Mouse (Mus musculus) embryonic facial prominence, embryonic 14.5 days (tissue): ENCODE data around the gene Thsd4. TPM values are rescaled to one million over a fixed set of nuclear protein-coding genes. Genes with fewer than 3 reads are reported as not detected.
A peak's percentile ranks its signal among the peaks of the same experiment; 100 is the strongest.

ENCODE experiments used
- ATAC-seq: fragments of 200-750 bp; cut with Nextera tagmentation; 2 replicates; pipeline ENCODE4 v1.8.0; 2017; ENCODE audit warnings: low read depth, moderate number of reproducible peaks, moderate TSS enrichment
- DNase-seq: peaks from one replicate; pipeline ENCODE4 v3.0.0-alpha.2; 2015; ENCODE audit warnings: low spot score
- H3K27ac ChIP-seq: fragments of 300-500 bp; sonication (generic); replicated peaks from 2 replicates; pipeline ENCODE4 v1.5.1; 2014; ENCODE audit warnings: low read depth, mild to moderate bottlenecking, low read length, moderate library complexity
- H3K27me3 ChIP-seq: fragments of 300-500 bp; sonication (generic); replicated peaks from 2 replicates; pipeline ENCODE4 v1.6.1; 2014; ENCODE audit warnings: low read length; ENCODE audit not compliant: control insufficient read depth, insufficient read depth
- H3K36me3 ChIP-seq: fragments of 300-500 bp; sonication (generic); 2 replicates; pipeline ENCODE4 v1.6.1; 2014; ENCODE audit warnings: low read length, mixed read lengths; ENCODE audit not compliant: control insufficient read depth, insufficient read depth
- H3K4me1 ChIP-seq: fragments of 300-500 bp; sonication (generic); 2 replicates; pipeline ENCODE4 v1.6.1; 2014; ENCODE audit warnings: antibody characterized with exemption, low read length; ENCODE audit not compliant: control insufficient read depth, insufficient read depth
- H3K4me2 ChIP-seq: fragments of 300-500 bp; sonication (generic); 2 replicates; pipeline ENCODE4 v1.6.1; 2014; ENCODE audit warnings: low read depth, mild to moderate bottlenecking, low read length, moderate library complexity, mixed read lengths
- H3K4me3 ChIP-seq: fragments of 300-500 bp; sonication (generic); 2 replicates; pipeline ENCODE4 v1.5.1; 2014; ENCODE audit warnings: low read depth, mild to moderate bottlenecking, low read length
- H3K9ac ChIP-seq: fragments of 300-500 bp; sonication (generic); 2 replicates; pipeline ENCODE4 v1.6.1; 2014; ENCODE audit warnings: low read depth, mild to moderate bottlenecking, low read length, moderate library complexity, mixed read lengths
- H3K9me3 ChIP-seq: fragments of 300-500 bp; sonication (generic); 2 replicates; pipeline ENCODE4 v1.6.1; 2016; ENCODE audit warnings: low read length; ENCODE audit not compliant: control insufficient read depth
- WGBS: fragments of 180-500 bp; shearing (Covaris S2); extraction: QIAGEN DNeasy Blood & Tissue Kit; methylation state at CpG from one replicate; pipeline ENCODE4 v1.1.7; 2014; 5-methylcytosine and 5-hydroxymethylcytosine counted together
- polyA plus RNA-seq: library from polyadenylated mRNA; unstranded; fragments of >200 nt; fragmentation: Nextera tagmentation; extraction: Ambion mirVana; gene quantifications from 2 replicates; pipeline ENCODE4 v1.2.1, GENCODE M21; 2014

The Thsd4 gene
- polyA plus RNA-seq, 1 experiment from 2014 or later: 26.1 TPM

DNA sequence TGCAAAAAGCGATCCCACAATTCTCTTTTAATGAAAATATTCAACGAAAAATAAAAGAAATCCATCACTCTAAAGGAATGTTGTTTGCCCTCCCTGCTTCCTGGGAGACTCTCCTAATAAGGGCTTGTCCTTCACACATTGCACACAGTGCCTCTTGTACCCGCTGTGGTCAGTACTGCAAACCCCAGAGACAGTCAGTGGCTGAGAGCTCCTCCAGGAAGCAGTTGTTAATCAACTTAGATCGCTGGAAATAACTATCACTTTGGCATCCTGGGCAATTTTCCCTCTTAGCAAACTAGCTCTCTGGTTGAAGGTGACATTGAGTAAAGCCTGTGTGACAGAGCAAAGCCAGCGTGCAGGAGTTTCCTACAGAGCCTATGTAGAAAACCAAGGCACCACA is 5.2 kb upstream of the Thsd4 start:
- Histone ChIP-seq H3K9me3 (no peaks in the 10 kb centered on the region), H3K36me3 (no peaks in the 10 kb centered on the region), H3K27me3 (0 out of 2 replicates have a peak, but pooled peaks cover 6% of the 10 kb centered on the region), H3K4me1 (0 out of 2 replicates have a peak, but pooled peaks cover 3% of the 10 kb centered on the region), H3K27ac (no peak overlapping the region), H3K9ac (no peak overlapping the region), H3K4me2 (no peak overlapping the region), H3K4me3 (no peak overlapping the region)
- ATAC-seq (no peak), DNase-seq (no peak)
- WGBS: 58% methylated on average over 5 of the region's 5 CpGs

GRCm38 (mm10) chr9:60526195-60526594 is 4.3 kb upstream of the Thsd4 start:
- 56% methylated on average over 5 of the region's 5 CpGs for WGBS

DNA sequence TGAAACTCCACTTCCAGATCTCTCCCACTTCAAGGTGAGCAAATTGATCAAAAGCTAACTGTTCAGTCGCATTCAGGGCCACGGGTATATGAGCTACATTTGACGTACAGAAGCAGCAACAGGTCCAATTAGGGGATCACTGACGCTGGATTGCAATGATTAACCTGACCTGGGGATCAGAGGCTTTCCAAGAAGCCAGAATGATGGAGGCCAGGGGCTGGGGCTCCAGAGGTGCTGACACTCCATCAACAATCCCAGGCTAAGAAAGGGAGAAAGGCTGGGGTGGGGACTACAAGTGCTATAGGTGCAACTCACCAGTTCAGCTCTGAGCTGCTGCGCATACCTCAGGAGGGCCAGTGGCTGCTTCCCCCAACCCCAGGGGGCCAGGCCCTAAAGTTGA is 703 bp downstream of the Thsd4 start:
- peak overlapping the region; percentile 89 for H3K4me2 ChIP-seq
- H3K27me3 ChIP-seq: 0 out of 2 replicates have a peak, but pooled peaks cover 15% of the 10 kb centered on the region
- H3K4me3 ChIP-seq: peak overlapping the region; percentile 60
- no peaks in the 10 kb centered on the region for H3K36me3 ChIP-seq
- 27% methylated on average over 5 of the region's 5 CpGs for WGBS
- ATAC-seq (no peak), DNase-seq (no peak)
- no peak overlapping the region for H3K27ac ChIP-seq
- H3K4me1 ChIP-seq: peaks cover 27% of the 10 kb centered on the region
- H3K9me3 ChIP-seq: no peaks in the 10 kb centered on the region
- H3K9ac ChIP-seq: peak overlapping the region; percentile 80

More at GRCm38 (mm10) chr9:60526195-60526594, 4.3 kb upstream of the Thsd4 start:
- Histone ChIP-seq H3K9ac (no peak overlapping the region), H3K4me2 (no peak overlapping the region), H3K9me3 (no peaks in the 10 kb centered on the region), H3K4me1 (peaks cover 6% of the 10 kb centered on the region; the same call in 1 of the 2 replicates), H3K36me3 (no peaks in the 10 kb centered on the region), H3K27ac (no peak overlapping the region), H3K4me3 (no peak overlapping the region), H3K27me3 (0 out of 2 replicates have a peak, but pooled peaks cover 13% of the 10 kb centered on the region)
- DNase-seq (no peak), ATAC-seq (no peak)

- no peak for ATAC-seq
- H3K9me3 ChIP-seq: no peaks in the 10 kb centered on the region
- H3K9ac ChIP-seq: no peak overlapping the region
- H3K4me1 ChIP-seq: peaks cover 27% of the 10 kb centered on the region
- H3K4me2 ChIP-seq: no peak overlapping the region
- no peaks in the 10 kb centered on the region for H3K36me3 ChIP-seq
- no peak overlapping the region for H3K4me3 ChIP-seq
- H3K27ac ChIP-seq: no peak overlapping the region
- DNase-seq: no peak
- WGBS: 19% methylated on average over 3 of the region's 3 CpGs
- 0 out of 2 replicates have a peak, but pooled peaks cover 15% of the 10 kb centered on the region for H3K27me3 ChIP-seq
These were observed 2.2 kb downstream of the Thsd4 start for GRCm38 (mm10) chr9:60519601-60520000.

- WGBS: 19% methylated on average over 3 of the region's 3 CpGs
- no peak for DNase-seq
- Histone ChIP-seq H3K4me1 (peaks cover 27% of the 10 kb centered on the region), H3K9ac (no peak overlapping the region), H3K27ac (no peak overlapping the region), H3K4me2 (no peak overlapping the region), H3K27me3 (0 out of 2 replicates have a peak, but pooled peaks cover 15% of the 10 kb centered on the region), H3K36me3 (no peaks in the 10 kb centered on the region), H3K4me3 (no peak overlapping the region), H3K9me3 (no peaks in the 10 kb centered on the region)
- no peak for ATAC-seq
These were observed 3.6 kb downstream of the Thsd4 start for GRCm38 (mm10) chr9:60518216-60518615.

DNA sequence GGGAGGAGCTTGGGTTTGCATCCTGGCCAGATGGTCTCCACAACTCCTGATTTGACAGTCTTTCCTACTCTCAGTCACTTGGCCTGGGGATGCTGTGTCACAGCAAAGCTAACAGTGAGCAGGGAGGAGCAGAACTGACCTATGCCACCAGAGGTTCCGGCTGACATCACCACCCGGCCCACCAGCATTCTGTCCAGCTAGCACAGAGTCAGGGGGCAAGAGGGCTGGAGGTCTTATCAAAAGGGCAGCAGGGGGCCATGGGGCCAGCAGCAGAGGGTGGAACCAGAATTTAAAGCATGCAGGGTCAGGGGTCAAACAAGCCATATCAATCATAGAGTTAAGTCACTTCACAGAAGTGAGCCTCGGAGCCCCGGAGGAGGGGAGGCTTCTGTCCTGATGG is 4.7 kb downstream of the Thsd4 start:
- ATAC-seq (no peak), DNase-seq (no peak)
- H3K4me3 ChIP-seq: no peak overlapping the region
- H3K4me2 ChIP-seq: no peak overlapping the region
- no peak overlapping the region for H3K9ac ChIP-seq
- H3K9me3 ChIP-seq: no peaks in the 10 kb centered on the region
- 23% methylated on average over 4 of the region's 4 CpGs for WGBS
- peaks cover 27% of the 10 kb centered on the region for H3K4me1 ChIP-seq
- H3K27me3 ChIP-seq: 0 out of 2 replicates have a peak, but pooled peaks cover 10% of the 10 kb centered on the region
- H3K27ac ChIP-seq: no peak overlapping the region
- H3K36me3 ChIP-seq: no peaks in the 10 kb centered on the region

DNA sequence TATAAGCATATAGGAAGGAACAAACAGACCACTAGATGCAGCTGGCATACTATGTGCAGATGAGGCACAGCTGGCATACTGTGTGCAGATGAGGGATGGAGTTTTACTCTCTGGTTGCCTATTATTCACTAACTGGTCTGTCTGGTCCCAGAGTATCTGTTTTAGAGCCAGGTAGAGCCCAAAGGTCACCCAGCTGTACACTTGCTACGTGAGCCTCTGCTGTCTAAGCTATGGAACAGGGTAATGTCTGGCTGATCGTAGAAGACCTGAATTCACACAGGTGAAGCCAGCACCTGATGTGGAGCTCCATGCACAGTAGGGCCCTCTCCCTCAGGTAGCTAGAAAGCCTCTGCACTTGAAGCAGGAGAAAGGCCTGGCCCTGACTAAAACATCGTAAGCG is 5.5 kb downstream of the Thsd4 start:
- 89% methylated on average over 4 of the region's 4 CpGs for WGBS
- H3K4me2 ChIP-seq: no peak overlapping the region

GRCm38 (mm10) chr9:60513329-60513788 is 8.5 kb downstream of the Thsd4 start:
- WGBS: 49% methylated on average over 11 of the region's 11 CpGs
- DNase-seq: no peak
- H3K27me3 ChIP-seq: no peaks in the 10 kb centered on the region
- no peaks in the 10 kb centered on the region for H3K36me3 ChIP-seq
- H3K4me2 ChIP-seq: no peak overlapping the region
- H3K27ac ChIP-seq: no peak overlapping the region
- H3K4me1 ChIP-seq: peaks cover 14% of the 10 kb centered on the region
- no peak for ATAC-seq
- H3K9me3 ChIP-seq: no peaks in the 10 kb centered on the region
- no peak overlapping the region for H3K9ac ChIP-seq
- H3K4me3 ChIP-seq: no peak overlapping the region

More for the DNA sequence above, 5.5 kb downstream of the Thsd4 start:
- ATAC-seq: no peak
- Histone ChIP-seq H3K27ac (no peak overlapping the region), H3K27me3 (0 out of 2 replicates have a peak, but pooled peaks cover 5% of the 10 kb centered on the region), H3K4me3 (no peak overlapping the region), H3K4me1 (peaks cover 26% of the 10 kb centered on the region), H3K9me3 (no peaks in the 10 kb centered on the region), H3K36me3 (no peaks in the 10 kb centered on the region), H3K9ac (no peak overlapping the region)
- no peak for DNase-seq

DNA sequence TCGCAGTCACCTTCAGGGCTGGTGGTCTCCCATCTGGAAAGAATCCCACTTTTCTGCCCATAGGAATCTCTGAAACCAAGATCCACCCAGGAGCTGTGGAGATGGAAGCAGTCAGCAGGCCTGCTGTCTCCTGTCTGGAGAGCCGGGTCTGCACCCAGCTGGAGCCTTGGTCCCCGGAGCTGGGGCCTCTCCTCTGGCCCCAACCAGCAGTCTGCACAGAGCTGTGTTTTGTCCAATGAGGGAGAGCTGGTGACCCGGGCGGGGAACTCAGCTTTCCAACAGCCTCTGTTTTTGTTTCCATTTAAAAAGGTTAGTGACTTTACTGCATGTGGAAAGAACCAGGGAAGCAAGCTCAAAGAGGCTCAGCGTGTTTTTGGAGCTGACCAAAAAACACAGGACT is 11.0 kb downstream of the Thsd4 start:
- ATAC-seq (peak; percentile 47; the same call in 1 of the 2 replicates), DNase-seq (peak; percentile 42)
- WGBS: 27% methylated on average over 6 of the region's 6 CpGs
- H3K9ac ChIP-seq: no peak overlapping the region
- H3K9me3 ChIP-seq: no peaks in the 10 kb centered on the region
- no peaks in the 10 kb centered on the region for H3K27me3 ChIP-seq
- H3K4me2 ChIP-seq: no peak overlapping the region
- H3K36me3 ChIP-seq: no peaks in the 10 kb centered on the region
- no peak overlapping the region for H3K27ac ChIP-seq
- H3K4me1 ChIP-seq: peaks cover 7% of the 10 kb centered on the region; the same call in 1 of the 2 replicates
- H3K4me3 ChIP-seq: no peak overlapping the region
